Mouse (Mus musculus): ENCODE data around the gene Itga9. TPM values are rescaled to one million over a fixed set of nuclear protein-coding genes. Genes with fewer than 3 reads are reported as not detected.

Itga9 gene
- polyA plus RNA-seq, 1 experiment: 1.6 TPM

- Histone ChIP-seq H3K27me3 (ENCODE audit: control insufficient read depth, insufficient read depth, low read length) (no peaks in the 10 kb centered on the region), H3K4me1 (ENCODE audit: control insufficient read depth, insufficient read depth, low read length) (no peaks in the 10 kb centered on the region), H3K27ac (ENCODE audit: insufficient read depth, low read length) (no peak overlapping the region), H3K4me3 (replicated peaks; ENCODE audit: insufficient read depth, low read depth, low read length) (no peak overlapping the region)
- TF ChIP-seq POLR2A (IDR thresholded peaks at IDR 0.05; ENCODE audit: borderline replicate concordance, insufficient read depth, low read length) (no peak), CTCF (IDR thresholded peaks at IDR 0.05; ENCODE audit: borderline replicate concordance, insufficient read depth, low read depth, low read length) (no peak)
- 22% methylated on average over 10 of the region's 10 CpGs for WGBS
- DNase-seq: no peak
Observed at GRCm38 (mm10) chr9:118788869-118789281, 182.4 kb downstream of the Itga9 start.

DNA sequence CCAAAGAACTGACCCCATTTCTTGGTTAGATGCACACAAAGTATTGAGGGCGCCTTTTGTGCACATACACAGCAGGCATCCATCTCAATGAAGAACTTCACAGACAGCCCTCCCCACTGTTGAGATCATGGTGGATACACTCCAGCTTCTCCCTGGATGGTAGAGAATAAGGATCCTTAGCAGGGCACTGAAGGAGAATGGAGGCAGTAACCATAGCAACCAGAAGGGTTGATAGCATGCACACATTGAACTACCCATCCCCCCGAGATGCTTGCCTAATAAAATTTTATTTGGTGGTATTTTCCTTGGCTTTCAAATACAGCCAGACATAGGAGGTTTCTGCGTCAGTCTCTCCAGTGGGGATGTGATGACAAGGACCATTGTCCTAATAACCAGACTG is 184.7 kb downstream of the Itga9 start:
- Histone ChIP-seq H3K27ac (ENCODE audit: insufficient read depth, low read length) (no peak overlapping the region), H3K4me1 (ENCODE audit: control insufficient read depth, insufficient read depth, low read length) (no peaks in the 10 kb centered on the region), H3K27me3 (ENCODE audit: control insufficient read depth, insufficient read depth, low read length) (no peaks in the 10 kb centered on the region), H3K4me3 (replicated peaks; ENCODE audit: insufficient read depth, low read depth, low read length) (no peak overlapping the region)
- no peak for DNase-seq
- TF ChIP-seq CTCF (IDR thresholded peaks at IDR 0.05; ENCODE audit: borderline replicate concordance, insufficient read depth, low read depth, low read length) (no peak), POLR2A (IDR thresholded peaks at IDR 0.05; ENCODE audit: borderline replicate concordance, insufficient read depth, low read length) (no peak)
- WGBS: 80% methylated on average over 3 of the region's 3 CpGs

GRCm38 (mm10) chr9:118793151-118793785 is 186.8 kb downstream of the Itga9 start:
- TF ChIP-seq CTCF (IDR thresholded peaks at IDR 0.05; ENCODE audit: borderline replicate concordance, insufficient read depth, low read depth, low read length) (no peak), POLR2A (IDR thresholded peaks at IDR 0.05; ENCODE audit: borderline replicate concordance, insufficient read depth, low read length) (no peak)
- no peak overlapping the region for H3K4me3 ChIP-seq (replicated peaks; ENCODE audit: insufficient read depth, low read depth, low read length)
- H3K4me1 ChIP-seq (ENCODE audit: control insufficient read depth, insufficient read depth, low read length): no peaks in the 10 kb centered on the region
- WGBS: 78% methylated on average over 15 of the region's 21 CpGs
- H3K27ac ChIP-seq (ENCODE audit: insufficient read depth, low read length): no peak overlapping the region
- no peak for DNase-seq
- H3K27me3 ChIP-seq (ENCODE audit: control insufficient read depth, insufficient read depth, low read length): no peaks in the 10 kb centered on the region

DNA sequence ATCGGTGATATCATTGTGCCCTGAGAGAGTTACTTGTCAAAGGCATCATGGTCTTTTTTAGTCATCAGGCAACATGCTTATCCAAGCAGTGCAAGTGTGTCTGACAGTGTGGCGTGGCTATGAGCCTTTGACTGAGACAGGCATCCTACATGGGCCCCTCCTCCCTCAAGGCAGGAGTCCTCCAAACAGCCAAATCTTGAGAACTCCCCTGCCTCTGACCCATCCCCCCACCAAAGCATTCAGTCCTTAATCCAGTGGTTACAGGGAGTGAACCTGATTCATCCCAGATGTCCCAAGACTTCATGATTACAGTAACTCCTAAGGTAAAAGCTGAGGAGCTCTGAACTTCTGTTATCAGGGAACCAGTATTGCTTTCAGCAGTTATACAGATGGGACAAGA is 188.2 kb downstream of the Itga9 start:
- H3K27me3 ChIP-seq (ENCODE audit: control insufficient read depth, insufficient read depth, low read length): no peaks in the 10 kb centered on the region
- DNase-seq: no peak
- H3K4me3 ChIP-seq (replicated peaks; ENCODE audit: insufficient read depth, low read depth, low read length): no peak overlapping the region
- TF ChIP-seq POLR2A (IDR thresholded peaks at IDR 0.05; ENCODE audit: borderline replicate concordance, insufficient read depth, low read length) (no peak), CTCF (IDR thresholded peaks at IDR 0.05; ENCODE audit: borderline replicate concordance, insufficient read depth, low read depth, low read length) (no peak)
- H3K27ac ChIP-seq (ENCODE audit: insufficient read depth, low read length): no peak overlapping the region
- no peaks in the 10 kb centered on the region for H3K4me1 ChIP-seq (ENCODE audit: control insufficient read depth, insufficient read depth, low read length)
- WGBS: 63% methylated on average over 2 of the region's 2 CpGs

- H3K4me3 ChIP-seq (replicated peaks; ENCODE audit: insufficient read depth, low read depth, low read length): no peak overlapping the region
Observed at GRCm38 (mm10) chr9:118795304-118795703, 188.8 kb downstream of the Itga9 start.

DNA sequence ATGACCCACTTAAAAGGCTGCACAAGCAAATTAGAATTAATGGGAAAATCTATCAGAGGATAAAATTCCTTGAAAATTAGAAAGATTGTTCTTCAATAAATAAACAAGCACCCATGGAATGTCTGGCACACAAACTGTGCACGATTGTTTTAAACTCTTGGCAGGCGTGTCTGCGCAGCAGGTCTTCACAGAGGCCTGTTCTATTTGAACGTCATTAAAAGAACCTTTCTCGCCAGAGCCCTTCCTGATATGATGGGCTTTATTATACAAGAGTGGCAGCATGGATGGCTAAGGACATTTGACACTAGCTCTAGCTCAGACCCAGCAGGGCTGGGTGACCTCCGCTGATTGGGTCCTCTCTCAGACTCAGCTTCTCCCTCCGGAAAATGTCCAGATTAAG is 192.6 kb downstream of the Itga9 start:
- Histone ChIP-seq H3K27me3 (ENCODE audit: control insufficient read depth, insufficient read depth, low read length) (no peaks in the 10 kb centered on the region), H3K27ac (ENCODE audit: insufficient read depth, low read length) (no peak overlapping the region), H3K4me3 (replicated peaks; ENCODE audit: insufficient read depth, low read depth, low read length) (no peak overlapping the region), H3K4me1 (ENCODE audit: control insufficient read depth, insufficient read depth, low read length) (no peaks in the 10 kb centered on the region)
- TF ChIP-seq POLR2A (IDR thresholded peaks at IDR 0.05; ENCODE audit: borderline replicate concordance, insufficient read depth, low read length) (no peak), CTCF (IDR thresholded peaks at IDR 0.05; ENCODE audit: borderline replicate concordance, insufficient read depth, low read depth, low read length) (no peak)
- 55% methylated on average over 7 of the region's 7 CpGs for WGBS
- DNase-seq: no peak

More at GRCm38 (mm10) chr9:118795304-118795703, 188.8 kb downstream of the Itga9 start:
- TF ChIP-seq POLR2A (IDR thresholded peaks at IDR 0.05; ENCODE audit: borderline replicate concordance, insufficient read depth, low read length) (no peak), CTCF (IDR thresholded peaks at IDR 0.05; ENCODE audit: borderline replicate concordance, insufficient read depth, low read depth, low read length) (no peak)
- no peak for DNase-seq
- Histone ChIP-seq H3K27ac (ENCODE audit: insufficient read depth, low read length) (no peak overlapping the region), H3K4me1 (ENCODE audit: control insufficient read depth, insufficient read depth, low read length) (no peaks in the 10 kb centered on the region), H3K27me3 (ENCODE audit: control insufficient read depth, insufficient read depth, low read length) (no peaks in the 10 kb centered on the region)
- 20% methylated on average over 4 of the region's 4 CpGs for WGBS

GRCm38 (mm10) chr9:118801176-118801909 is 194.9 kb downstream of the Itga9 start:
- no peaks in the 10 kb centered on the region for H3K4me1 ChIP-seq (ENCODE audit: control insufficient read depth, insufficient read depth, low read length)
- DNase-seq: peak; percentile 6 to 10
- no peak overlapping the region for H3K4me3 ChIP-seq (replicated peaks; ENCODE audit: insufficient read depth, low read depth, low read length)
- H3K27me3 ChIP-seq (ENCODE audit: control insufficient read depth, insufficient read depth, low read length): no peaks in the 10 kb centered on the region
- WGBS: 24% methylated on average over 15 of the region's 15 CpGs
- no peak overlapping the region for H3K27ac ChIP-seq (ENCODE audit: insufficient read depth, low read length)
- TF ChIP-seq POLR2A (IDR thresholded peaks at IDR 0.05; ENCODE audit: borderline replicate concordance, insufficient read depth, low read length) (no peak), CTCF (IDR thresholded peaks at IDR 0.05; ENCODE audit: borderline replicate concordance, insufficient read depth, low read depth, low read length) (no peak)

- H3K4me1 ChIP-seq (ENCODE audit: control insufficient read depth, insufficient read depth, low read length): no peaks in the 10 kb centered on the region
- no peak for TF ChIP-seq CTCF (IDR thresholded peaks at IDR 0.05; ENCODE audit: borderline replicate concordance, insufficient read depth, low read depth, low read length)
- no peak for TF ChIP-seq POLR2A (IDR thresholded peaks at IDR 0.05; ENCODE audit: borderline replicate concordance, insufficient read depth, low read length)
- no peak for DNase-seq
- no peak overlapping the region for H3K4me3 ChIP-seq (replicated peaks; ENCODE audit: insufficient read depth, low read depth, low read length)
- no peak overlapping the region for H3K27ac ChIP-seq (ENCODE audit: insufficient read depth, low read length)
- no peaks in the 10 kb centered on the region for H3K27me3 ChIP-seq (ENCODE audit: control insufficient read depth, insufficient read depth, low read length)
- 53% methylated on average over 8 of the region's 8 CpGs for WGBS
Observed at GRCm38 (mm10) chr9:118801910-118802287, 195.4 kb downstream of the Itga9 start.
